In genomic region chr19:24555466-24555903, GRCm38 (mm10) we compare ENCODE assay signal across 8 mouse cellular contexts. TPM values are rescaled to one million over a fixed set of nuclear protein-coding genes. Genes with fewer than 3 reads are reported as not detected.
DNase-seq lines count a peak whose midpoint lies in the region; ATAC-seq lines count a peak whose summit lies in the region.

Gene Pip5k1b (minus strand): TSS chr19:24555872.

- H3K27me3 ChIP-seq in limb, embryonic 13.5 days, result peaks cover 53% of the 10 kb centered on the region
- H3K27me3 ChIP-seq in midbrain, embryonic 15.5 days (replicated peaks), result peaks cover 10% of the 10 kb centered on the region; the same call in 1 of the 2 replicates
- no peaks in the 10 kb centered on the region for H3K27me3 ChIP-seq in splenic B cell, adult 2 months (ENCODE audit: control insufficient read depth, insufficient read depth, low read length, poor library complexity, severe bottlenecking)

- H3K36me3 ChIP-seq in limb, embryonic 13.5 days, result no peaks in the 10 kb centered on the region
- H3K36me3 ChIP-seq in midbrain, embryonic 15.5 days (replicated peaks), result no peaks in the 10 kb centered on the region
- no peaks in the 10 kb centered on the region; the same call in 1 of the 2 replicates for H3K36me3 ChIP-seq in splenic B cell, adult 2 months (ENCODE audit: control insufficient read depth, insufficient read depth, low read length, poor library complexity, severe bottlenecking)

- no peak within 1 kb of the TSS for H3K27ac ChIP-seq in limb, embryonic 13.5 days
- H3K27ac ChIP-seq in midbrain, embryonic 15.5 days, result peak within 1 kb of the TSS; percentile 70

- H3K4me3 ChIP-seq in limb, embryonic 13.5 days, result peak within 1 kb of the TSS; percentile 84
- peak within 1 kb of the TSS; percentile 89 for H3K4me3 ChIP-seq in midbrain, embryonic 15.5 days

- H3K9me3 ChIP-seq in limb, embryonic 13.5 days, result no peaks in the 10 kb centered on the region
- no peaks in the 10 kb centered on the region for H3K9me3 ChIP-seq in midbrain, embryonic 15.5 days

- 1% methylated on average over 30 of the region's 39 CpGs for WGBS in limb, embryonic 13.5 days
- WGBS in midbrain, embryonic 15.5 days, result under 1% methylated on average over 27 of the region's 39 CpGs

- H3K9ac ChIP-seq in limb, embryonic 13.5 days, result peak within 1 kb of the TSS; percentile 81
- peak within 1 kb of the TSS; percentile 78 for H3K9ac ChIP-seq in midbrain, embryonic 15.5 days

- ATAC-seq in limb, embryonic 13.5 days (ENCODE audit: low FRiP score, low read depth), result 0 out of 2 replicates have a peak, but pooled peaks have one; percentile 42
- ATAC-seq in midbrain, embryonic 15.5 days (replicated peaks), result peak; percentile 73

- DNase-seq in right cerebral cortex, adult 2 months (ENCODE audit: low spot score in 2 of 2), result peak; percentile 22 to 31
- DNase-seq in right cerebral cortex, adult 18-20 months, result no peak
- DNase-seq in embryo, embryonic 9.5 days (ENCODE audit: extremely low spot score), result peak; percentile 69
- peak; percentile 96 for DNase-seq in heart, adult 11 months
- peak; percentile 39 for DNase-seq in kidney, adult 11 months
- DNase-seq in splenic B cell, adult 2 months (ENCODE audit: low read depth, low spot score), result peak; percentile 63

- H3K4me2 ChIP-seq in limb, embryonic 13.5 days (replicated peaks), result peak within 1 kb of the TSS; percentile 96
- peak within 1 kb of the TSS; percentile 99 for H3K4me2 ChIP-seq in midbrain, embryonic 15.5 days

- H3K4me1 ChIP-seq in limb, embryonic 13.5 days, result peaks cover 24% of the 10 kb centered on the region
- H3K4me1 ChIP-seq in midbrain, embryonic 15.5 days, result peaks cover 20% of the 10 kb centered on the region

RNA-seq across cellular contexts. Expression of gene Pip5k1b, which starts in this region (rescaled TPM):
- polyA plus RNA-seq in limb, embryonic 13.5 days (2015; fragmentation: Nextera tagmentation; extraction: Ambion mirVana), result 0.56 and 0.65 TPM in 2 replicates
- polyA plus RNA-seq in midbrain, embryonic 15.5 days (2015; fragmentation: Nextera tagmentation; extraction: Ambion mirVana), result 1.0 and 1.1 TPM in 2 replicates

Comparison
In these comparisons a context has a peak if more than half of its experiments do, and no peak if none do; other contexts are left out.
1. Peak in ATAC-seq, H3K4me3 ChIP-seq, H3K9ac ChIP-seq and H3K4me2 ChIP-seq in limb, embryonic 13.5 days; RNA of the gene not detected or under 1 TPM.